Mouse (Mus musculus): ENCODE measurements around the gene Vkorc1. TPM values are rescaled to one million over a fixed set of nuclear protein-coding genes. Genes with fewer than 3 reads are reported as not detected.

The Vkorc1 gene
- polyA plus RNA-seq, 1 experiment from 2014 or later, result 261 TPM

DNA sequence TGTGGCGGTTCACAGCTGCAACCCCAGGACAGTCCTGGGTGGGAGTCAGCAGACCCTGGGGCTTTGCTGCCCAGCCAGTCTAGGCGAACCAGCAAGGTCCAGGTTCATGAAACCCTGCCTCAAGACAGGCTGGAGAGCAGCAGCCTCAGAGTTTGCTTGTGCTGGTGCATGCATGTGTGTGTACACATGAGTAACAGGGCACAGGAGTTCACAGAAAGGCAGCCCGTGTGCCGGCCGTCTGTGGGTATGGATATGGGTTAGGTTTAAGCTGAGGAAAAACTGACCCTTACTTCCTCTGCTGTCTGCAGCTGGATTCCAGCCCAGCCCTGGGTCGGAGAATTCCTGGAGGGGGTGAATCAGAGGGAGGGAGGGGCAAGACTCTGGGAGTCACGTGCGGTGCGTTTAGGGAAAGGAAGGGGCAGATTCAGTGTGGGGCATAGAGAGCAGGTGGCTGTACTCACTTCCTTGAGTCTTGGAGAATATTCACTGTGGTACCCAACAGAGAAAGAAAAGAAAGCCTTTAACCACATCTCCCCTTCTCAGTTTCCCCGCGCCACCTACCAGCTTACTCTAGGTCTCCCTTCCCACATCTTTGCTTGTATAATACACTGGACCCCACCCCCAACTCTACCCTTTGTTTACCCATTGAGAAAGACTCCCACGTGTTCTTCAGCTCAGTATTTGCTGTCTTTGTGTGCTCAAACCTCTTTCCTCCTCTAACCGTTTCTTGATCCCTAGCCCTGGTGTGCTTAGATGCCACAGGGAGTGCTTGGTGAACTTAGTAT lies 36.1 kb upstream of the Vkorc1 start:
- Histone ChIP-seq H3K9me3 (ENCODE audit: control insufficient read depth, low read length) (no peaks in the 10 kb centered on the region), H3K4me2 (ENCODE audit: low read depth, low read length) (peak overlapping the region; percentile 24; the same call in 1 of the 2 replicates), H3K9ac (ENCODE audit: low read depth, low read length) (peak overlapping the region; percentile 57), H3K27me3 (replicated peaks; ENCODE audit: control insufficient read depth, insufficient read depth, low read length) (no peaks in the 10 kb centered on the region), H3K27ac (ENCODE audit: low read length) (peak overlapping the region; percentile 80), H3K4me1 (ENCODE audit: control insufficient read depth, insufficient read depth, low read length) (peaks cover 51% of the 10 kb centered on the region), H3K4me3 (ENCODE audit: low read length) (peak overlapping the region; percentile 3; the same call in 1 of the 2 replicates), H3K36me3 (ENCODE audit: control insufficient read depth, insufficient read depth, low read length) (0 out of 2 replicates have a peak, but pooled peaks cover 2% of the 10 kb centered on the region)
- peak; percentile 12; the same call in 1 of the 2 replicates for ATAC-seq
- WGBS, result 24% methylated on average over 13 of the region's 13 CpGs

DNA sequence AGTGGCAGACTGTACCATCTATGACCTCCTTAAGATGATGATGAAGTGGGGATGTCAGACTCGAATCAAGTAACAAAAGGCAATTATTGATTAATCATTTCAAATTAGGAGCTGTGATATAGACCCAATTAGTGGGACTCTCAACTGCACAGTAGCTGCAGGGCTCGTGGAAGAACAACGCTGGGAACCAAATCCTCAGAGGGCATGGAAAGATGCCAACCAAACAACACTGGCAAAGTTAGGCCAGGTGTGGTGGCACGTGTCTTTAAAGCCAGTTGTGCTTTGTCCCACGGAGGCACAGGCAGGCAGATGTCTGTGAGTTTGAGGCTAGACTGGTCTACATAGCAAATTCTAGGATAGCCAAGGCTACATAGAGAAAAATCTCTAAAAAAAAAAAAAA lies 35.2 kb upstream of the Vkorc1 start:
- no peak overlapping the region for H3K4me3 ChIP-seq (ENCODE audit: low read length)

DNA sequence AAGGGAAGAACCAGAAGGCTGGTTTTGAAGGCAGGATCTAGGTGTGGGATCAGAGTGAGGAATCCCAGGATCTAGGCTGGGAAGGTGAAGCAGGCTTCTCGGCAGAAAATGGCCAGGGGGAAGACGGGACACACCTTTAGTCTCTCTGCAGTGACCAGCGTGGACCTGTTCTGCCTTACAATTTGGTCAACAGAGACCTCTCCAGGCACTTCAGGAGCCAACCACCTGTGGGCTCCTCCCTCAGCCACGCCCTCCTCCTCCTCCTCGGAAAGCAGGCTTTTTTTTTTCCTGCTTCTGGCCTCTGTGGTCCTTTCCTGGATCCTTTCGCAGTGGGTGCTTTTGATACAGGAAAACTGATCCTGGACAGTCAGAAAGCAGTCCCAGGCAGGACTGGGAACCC lies 34.5 kb upstream of the Vkorc1 start, which contains the start of gene Prss8:
Gene Prss8, minus strand, starts transcription at position 182 of the 400 bp plus-strand sequence.
- Histone ChIP-seq H3K4me3 (ENCODE audit: low read length) (peak within 1 kb of the TSS; percentile 57), H3K9me3 (ENCODE audit: control insufficient read depth, low read length) (no peaks in the 10 kb centered on the region), H3K27me3 (replicated peaks; ENCODE audit: control insufficient read depth, insufficient read depth, low read length) (no peaks in the 10 kb centered on the region), H3K4me2 (ENCODE audit: low read depth, low read length) (peak within 1 kb of the TSS; percentile 42), H3K4me1 (ENCODE audit: control insufficient read depth, insufficient read depth, low read length) (peaks cover 47% of the 10 kb centered on the region), H3K9ac (ENCODE audit: low read depth, low read length) (peak within 1 kb of the TSS; percentile 75), H3K27ac (ENCODE audit: low read length) (peak within 1 kb of the TSS; percentile 83), H3K36me3 (ENCODE audit: control insufficient read depth, insufficient read depth, low read length) (0 out of 2 replicates have a peak, but pooled peaks cover 3% of the 10 kb centered on the region)
- 11% methylated on average over 6 of the region's 6 CpGs for WGBS
- ATAC-seq, result peak; percentile 39

More for the DNA sequence above, 35.2 kb upstream of the Vkorc1 start:
- Histone ChIP-seq H3K9me3 (ENCODE audit: control insufficient read depth, low read length) (no peaks in the 10 kb centered on the region), H3K9ac (ENCODE audit: low read depth, low read length) (no peak overlapping the region), H3K36me3 (ENCODE audit: control insufficient read depth, insufficient read depth, low read length) (0 out of 2 replicates have a peak, but pooled peaks cover 3% of the 10 kb centered on the region), H3K27me3 (replicated peaks; ENCODE audit: control insufficient read depth, insufficient read depth, low read length) (no peaks in the 10 kb centered on the region), H3K4me2 (ENCODE audit: low read depth, low read length) (peak overlapping the region; percentile 42), H3K4me1 (ENCODE audit: control insufficient read depth, insufficient read depth, low read length) (peaks cover 47% of the 10 kb centered on the region), H3K27ac (ENCODE audit: low read length) (peak overlapping the region; percentile 64; the same call in 1 of the 2 replicates)
- 72% methylated on average over 5 of the region's 5 CpGs for WGBS
- ATAC-seq, result no peak

DNA sequence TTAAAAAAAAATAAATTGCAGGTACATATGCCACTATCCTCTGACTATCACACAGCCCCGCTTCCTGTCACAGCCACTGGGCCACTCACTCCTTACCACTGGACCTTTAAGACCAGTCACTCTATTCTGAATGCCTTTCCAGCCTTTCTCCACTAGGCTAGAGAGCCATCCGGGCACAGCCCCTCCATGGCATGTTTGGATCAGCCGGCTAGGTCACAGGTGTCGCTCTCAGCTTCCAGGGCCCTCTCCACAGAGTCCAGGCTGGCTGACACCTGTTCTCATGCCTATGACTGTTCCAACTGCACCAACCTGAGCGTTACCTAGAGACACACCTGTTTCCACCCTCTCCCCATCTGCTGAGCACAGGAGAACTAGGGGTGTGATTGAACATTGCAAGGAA lies 33.2 kb upstream of the Vkorc1 start:
- 33% methylated on average over 5 of the region's 5 CpGs for WGBS
- Histone ChIP-seq H3K36me3 (ENCODE audit: control insufficient read depth, insufficient read depth, low read length) (peaks cover 5% of the 10 kb centered on the region; the same call in 1 of the 2 replicates), H3K4me1 (ENCODE audit: control insufficient read depth, insufficient read depth, low read length) (peaks cover 45% of the 10 kb centered on the region), H3K9me3 (ENCODE audit: control insufficient read depth, low read length) (no peaks in the 10 kb centered on the region), H3K27ac (ENCODE audit: low read length) (peak overlapping the region; percentile 83), H3K9ac (ENCODE audit: low read depth, low read length) (peak overlapping the region; percentile 75), H3K27me3 (replicated peaks; ENCODE audit: control insufficient read depth, insufficient read depth, low read length) (no peaks in the 10 kb centered on the region), H3K4me3 (ENCODE audit: low read length) (peak overlapping the region; percentile 57), H3K4me2 (ENCODE audit: low read depth, low read length) (peak overlapping the region; percentile 42)
- peak; percentile 18; the same call in 1 of the 2 replicates for ATAC-seq

DNA sequence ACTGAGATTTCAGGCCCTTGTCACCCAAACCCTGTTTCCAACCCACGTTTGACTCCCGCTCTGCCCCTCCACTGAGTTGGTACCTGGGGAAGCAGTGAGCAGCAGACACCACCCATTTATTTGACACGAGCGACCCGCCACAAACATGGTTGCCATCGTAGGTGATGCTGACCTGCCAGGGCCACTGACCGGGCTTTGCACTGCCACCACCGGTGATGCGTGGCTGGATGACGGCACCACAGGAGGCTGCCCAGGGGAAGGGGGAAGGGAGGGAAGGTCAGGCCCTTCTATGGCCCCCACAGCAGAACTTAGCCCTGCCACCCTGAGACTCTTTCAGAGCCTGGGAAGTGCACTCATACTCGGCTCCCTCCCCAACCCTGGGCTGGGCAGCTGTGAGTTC lies 32.3 kb upstream of the Vkorc1 start:
- peaks cover 5% of the 10 kb centered on the region; the same call in 1 of the 2 replicates for H3K36me3 ChIP-seq (ENCODE audit: control insufficient read depth, insufficient read depth, low read length)
- H3K4me1 ChIP-seq (ENCODE audit: control insufficient read depth, insufficient read depth, low read length), result peaks cover 49% of the 10 kb centered on the region
- no peaks in the 10 kb centered on the region for H3K27me3 ChIP-seq (replicated peaks; ENCODE audit: control insufficient read depth, insufficient read depth, low read length)
- H3K27ac ChIP-seq (ENCODE audit: low read length), result peak overlapping the region; percentile 83
- 81% methylated on average over 11 of the region's 11 CpGs for WGBS
- peak overlapping the region; percentile 57 for H3K4me3 ChIP-seq (ENCODE audit: low read length)
- H3K9ac ChIP-seq (ENCODE audit: low read depth, low read length), result peak overlapping the region; percentile 75
- H3K9me3 ChIP-seq (ENCODE audit: control insufficient read depth, low read length), result no peaks in the 10 kb centered on the region
- no peak for ATAC-seq
- peak overlapping the region; percentile 42 for H3K4me2 ChIP-seq (ENCODE audit: low read depth, low read length)

DNA sequence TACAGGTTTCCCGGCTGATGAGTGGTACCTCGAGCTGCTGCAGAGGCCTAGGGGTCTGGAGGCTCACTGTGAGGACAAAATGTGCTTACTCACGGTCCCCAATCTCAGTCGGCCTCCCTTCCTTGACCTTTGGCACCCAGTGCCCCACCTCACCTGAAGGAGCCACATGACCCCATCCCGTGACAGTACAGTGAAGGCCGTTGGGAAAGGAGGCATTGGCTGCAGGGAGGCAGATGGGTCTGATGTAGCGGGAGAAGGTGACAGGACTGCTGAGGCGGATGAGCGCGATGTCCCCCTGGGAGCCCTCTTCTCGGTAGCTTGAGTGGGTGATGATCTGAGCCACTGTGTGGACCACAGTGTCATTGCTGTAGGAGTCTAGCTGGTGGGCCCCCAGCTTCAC lies 31.4 kb upstream of the Vkorc1 start:
- Histone ChIP-seq H3K4me2 (ENCODE audit: low read depth, low read length) (peak overlapping the region; percentile 42), H3K9me3 (ENCODE audit: control insufficient read depth, low read length) (no peaks in the 10 kb centered on the region), H3K36me3 (ENCODE audit: control insufficient read depth, insufficient read depth, low read length) (peaks cover 5% of the 10 kb centered on the region; the same call in 1 of the 2 replicates), H3K27me3 (replicated peaks; ENCODE audit: control insufficient read depth, insufficient read depth, low read length) (no peaks in the 10 kb centered on the region), H3K9ac (ENCODE audit: low read depth, low read length) (peak overlapping the region; percentile 75), H3K27ac (ENCODE audit: low read length) (peak overlapping the region; percentile 83), H3K4me1 (ENCODE audit: control insufficient read depth, insufficient read depth, low read length) (peaks cover 40% of the 10 kb centered on the region), H3K4me3 (ENCODE audit: low read length) (peak overlapping the region; percentile 20)
- WGBS, result 68% methylated on average over 11 of the region's 11 CpGs
- ATAC-seq, result 0 out of 2 replicates have a peak, but pooled peaks have one; percentile 7

DNA sequence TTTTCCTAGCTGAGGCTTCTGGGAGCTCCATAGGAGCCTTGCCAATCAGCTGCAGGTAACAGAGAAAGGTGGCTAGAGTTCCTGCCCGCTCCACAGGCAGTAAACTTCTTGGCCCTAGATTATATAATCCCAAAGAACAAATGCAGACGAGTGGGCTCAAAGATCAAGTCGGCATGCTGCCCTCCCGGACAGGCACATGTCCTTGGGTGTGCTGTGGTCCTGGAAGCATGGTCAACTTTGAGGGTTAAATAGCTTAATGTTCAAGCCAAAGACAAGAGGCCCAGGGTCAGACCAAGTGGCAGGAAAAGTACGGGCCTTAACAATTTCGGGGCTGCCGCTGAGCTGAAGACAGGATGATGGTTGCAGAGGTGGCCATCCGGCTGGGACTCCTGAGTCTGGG lies 30.6 kb upstream of the Vkorc1 start:
- peak overlapping the region; percentile 42 for H3K4me2 ChIP-seq (ENCODE audit: low read depth, low read length)
- peak overlapping the region; percentile 83 for H3K27ac ChIP-seq (ENCODE audit: low read length)
- H3K9ac ChIP-seq (ENCODE audit: low read depth, low read length), result peak overlapping the region; percentile 75
- WGBS, result 64% methylated on average over 8 of the region's 8 CpGs
- peak overlapping the region; percentile 20; the same call in 1 of the 2 replicates for H3K4me3 ChIP-seq (ENCODE audit: low read length)
- no peaks in the 10 kb centered on the region for H3K9me3 ChIP-seq (ENCODE audit: control insufficient read depth, low read length)
- no peaks in the 10 kb centered on the region for H3K27me3 ChIP-seq (replicated peaks; ENCODE audit: control insufficient read depth, insufficient read depth, low read length)
- H3K4me1 ChIP-seq (ENCODE audit: control insufficient read depth, insufficient read depth, low read length), result peaks cover 32% of the 10 kb centered on the region
- peaks cover 5% of the 10 kb centered on the region; the same call in 1 of the 2 replicates for H3K36me3 ChIP-seq (ENCODE audit: control insufficient read depth, insufficient read depth, low read length)
- ATAC-seq, result no peak

DNA sequence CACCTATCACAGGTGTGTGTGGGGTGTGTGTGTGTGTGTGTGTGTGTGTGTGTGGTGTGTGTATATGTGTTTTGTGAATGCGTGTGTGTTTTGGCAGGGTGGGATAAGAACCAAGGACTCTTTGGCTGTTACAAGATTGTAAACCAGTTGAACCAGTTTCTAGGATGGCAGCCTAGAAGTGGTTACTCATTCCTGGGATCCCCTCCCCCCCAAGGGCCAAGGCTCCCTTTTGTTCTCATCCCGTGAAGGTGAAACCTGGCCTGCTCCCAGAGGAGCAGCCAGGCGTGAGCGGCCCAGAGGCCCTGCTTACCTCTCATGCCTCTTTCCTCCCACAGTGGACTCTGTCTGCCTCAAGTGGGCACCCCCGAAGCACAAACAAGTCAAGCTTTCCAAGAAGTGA lies 29.8 kb upstream of the Vkorc1 start:
- Histone ChIP-seq H3K9ac (ENCODE audit: low read depth, low read length) (0 out of 2 replicates have a peak overlapping the region, but pooled peaks have one; percentile 21), H3K27ac (ENCODE audit: low read length) (peak overlapping the region; percentile 83), H3K4me2 (ENCODE audit: low read depth, low read length) (peak overlapping the region; percentile 42; the same call in 1 of the 2 replicates), H3K4me1 (ENCODE audit: control insufficient read depth, insufficient read depth, low read length) (peaks cover 27% of the 10 kb centered on the region), H3K4me3 (ENCODE audit: low read length) (no peak overlapping the region), H3K9me3 (ENCODE audit: control insufficient read depth, low read length) (no peaks in the 10 kb centered on the region), H3K36me3 (ENCODE audit: control insufficient read depth, insufficient read depth, low read length) (peaks cover 5% of the 10 kb centered on the region; the same call in 1 of the 2 replicates), H3K27me3 (replicated peaks; ENCODE audit: control insufficient read depth, insufficient read depth, low read length) (no peaks in the 10 kb centered on the region)
- ATAC-seq, result peak; percentile 74
- WGBS, result 53% methylated on average over 5 of the region's 5 CpGs

DNA sequence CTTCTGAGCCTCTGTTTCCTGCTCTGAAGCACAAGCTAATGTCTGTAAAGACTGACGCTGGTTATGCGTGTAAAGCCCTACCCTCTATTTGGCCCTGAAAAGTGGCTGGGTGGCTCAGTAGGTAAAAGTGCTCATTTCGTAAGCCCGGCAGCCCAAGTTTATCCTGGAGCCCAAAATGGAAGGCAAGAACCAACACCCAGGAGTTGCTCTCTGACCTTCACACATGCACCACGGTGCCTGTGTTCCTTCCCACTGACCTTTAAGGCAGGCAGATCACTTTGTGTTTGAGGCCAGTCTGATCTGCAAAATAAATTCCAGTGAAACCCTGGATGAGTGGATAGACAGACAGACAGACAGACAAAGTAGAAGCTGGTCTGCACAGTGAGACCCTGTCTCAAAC lies 28.3 kb upstream of the Vkorc1 start:
- Histone ChIP-seq H3K4me2 (ENCODE audit: low read depth, low read length) (no peak overlapping the region), H3K36me3 (ENCODE audit: control insufficient read depth, insufficient read depth, low read length) (peaks cover 5% of the 10 kb centered on the region; the same call in 1 of the 2 replicates), H3K4me1 (ENCODE audit: control insufficient read depth, insufficient read depth, low read length) (peaks cover 26% of the 10 kb centered on the region), H3K9me3 (ENCODE audit: control insufficient read depth, low read length) (no peaks in the 10 kb centered on the region), H3K4me3 (ENCODE audit: low read length) (no peak overlapping the region), H3K9ac (ENCODE audit: low read depth, low read length) (no peak overlapping the region), H3K27me3 (replicated peaks; ENCODE audit: control insufficient read depth, insufficient read depth, low read length) (no peaks in the 10 kb centered on the region), H3K27ac (ENCODE audit: low read length) (peak overlapping the region; percentile 54)
- 87% methylated on average over 5 of the region's 5 CpGs for WGBS
- no peak for ATAC-seq
